Mouse (Mus musculus) C2C12 (cell line): Measurements from ENCODE around the gene Stag2.

Experiments used
- CEBPB ChIP-seq: IDR thresholded peaks from one replicate; pipeline ENCODE4 v1.6.1; 2011; ENCODE audit warnings: low read depth, mild to moderate bottlenecking, control low read depth, moderate library complexity
- CTCF ChIP-seq: IDR thresholded peaks from one replicate; pipeline ENCODE4 v1.5.1; 2011; ENCODE audit not compliant: control insufficient read depth, insufficient read depth, insufficient read length

DNA sequence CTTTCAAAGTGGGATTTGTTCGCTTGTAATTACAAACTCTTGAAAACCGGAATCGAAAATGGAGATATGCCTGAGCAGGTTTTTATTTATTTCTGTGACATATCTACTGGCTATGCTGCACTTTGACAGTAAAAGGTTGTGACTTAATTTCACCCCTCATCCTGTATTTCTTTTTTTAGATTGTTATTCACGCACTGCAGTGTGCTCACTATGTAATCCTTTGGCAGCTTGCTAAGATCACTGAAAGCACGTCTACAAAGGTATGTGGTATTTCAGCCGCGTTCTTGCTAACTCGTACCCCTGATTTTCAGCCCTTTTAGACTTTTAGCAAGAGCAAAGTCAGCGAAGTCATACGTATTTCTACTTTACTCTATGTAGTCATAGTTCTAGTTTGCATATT, 101.2 kb downstream of the Stag2 start:
- TF ChIP-seq CEBPB: no peak
- TF ChIP-seq CTCF: no peak
